Mouse (Mus musculus) MEL (cell line): ENCODE data around the gene Rps6ka1. TPM values are rescaled to one million over a fixed set of nuclear protein-coding genes. Genes with fewer than 3 reads are reported as not detected.

Experiments used
- DNase-seq: peaks from one replicate; pipeline ENCODE4 v3.0.0; 2011; ENCODE audit warnings: low read depth, low spot score
- H3K27ac ChIP-seq: 2 replicates; pipeline ENCODE4 v1.5.1; 2012; ENCODE audit warnings: low read depth, mild to moderate bottlenecking, control low read depth, low read length, moderate library complexity; ENCODE audit not compliant: control insufficient read depth
- H3K27me3 ChIP-seq, 2 experiments: fragments of 150-350 bp in 1 of 2; sonication (generic) in 1 of 2; 2 replicates each; pipeline ENCODE4 v1.6.1; 2012; ENCODE audit warnings: low read length in 2 of 2, mild to moderate bottlenecking in 2 of 2, improper control_type of control experiment in 1 of 2, moderate library complexity in 1 of 2; ENCODE audit not compliant: insufficient read depth in 2 of 2, control insufficient read depth in 1 of 2
- H3K36me3 ChIP-seq, 2 experiments: 2 replicates each; pipeline ENCODE4 v1.6.1; 2012 to 2014; ENCODE audit warnings: low read length in 2 of 2, improper control_type of control experiment in 1 of 2, inconsistent platforms in 1 of 2, mild to moderate bottlenecking in 1 of 2; ENCODE audit not compliant: insufficient read depth in 2 of 2, control insufficient read depth in 1 of 2
- H3K4me1 ChIP-seq, 2 experiments: fragments of 150-350 bp in 1 of 2; sonication (generic) in 1 of 2; 2 replicates each; pipeline ENCODE4 v1.6.1; 2012; ENCODE audit warnings: low read length in 2 of 2, improper control_type of control experiment in 1 of 2, mild to moderate bottlenecking in 1 of 2; ENCODE audit not compliant: insufficient read depth in 2 of 2, control insufficient read depth in 1 of 2
- H3K4me3 ChIP-seq, 2 experiments: fragments of 150-350 bp in 1 of 2; sonication (generic) in 1 of 2; 2 replicates each; pipeline ENCODE4 v1.5.1; 2012; ENCODE audit warnings: low read depth in 2 of 2, low read length in 2 of 2, mild to moderate bottlenecking in 2 of 2, moderate library complexity in 2 of 2, control low read depth in 1 of 2, improper control_type of control experiment in 1 of 2; ENCODE audit not compliant: control insufficient read depth in 1 of 2, insufficient read depth in 1 of 2
- H3K79me2 ChIP-seq: 2 replicates; pipeline ENCODE4 v1.6.1; 2012; ENCODE audit warnings: mild to moderate bottlenecking, low read length, moderate library complexity; ENCODE audit not compliant: control insufficient read depth, poor library complexity, insufficient read depth
- H3K9ac ChIP-seq: 2 replicates; pipeline ENCODE4 v1.6.1; 2012; ENCODE audit warnings: low read depth, mild to moderate bottlenecking, control low read depth, low read length, moderate library complexity; ENCODE audit not compliant: control insufficient read depth, poor library complexity, severe bottlenecking
- H3K9me3 ChIP-seq: fragments of 150-350 bp; sonication (generic); replicated peaks from 2 replicates; pipeline ENCODE4 v1.6.1; 2012; ENCODE audit warnings: mild to moderate bottlenecking, low read length, improper control_type of control experiment, moderate library complexity; ENCODE audit not compliant: insufficient read depth
- BHLHE40 ChIP-seq: IDR thresholded peaks from 2 replicates; pipeline ENCODE4 v1.6.1; 2012; ENCODE audit warnings: low read depth, mild to moderate bottlenecking, inconsistent platforms, low read length, improper control_type of control experiment, borderline replicate concordance
- CHD1 ChIP-seq: IDR thresholded peaks from 2 replicates; pipeline ENCODE4 v1.6.1; 2012; ENCODE audit warnings: low read depth, mild to moderate bottlenecking, inconsistent platforms, low read length, improper control_type of control experiment
- CTCF ChIP-seq, 3 experiments: IDR thresholded peaks in 2 of 3; conservative IDR thresholded peaks in 1 of 3; 2 replicates each; pipeline ENCODE4 v1.5.1; 2011 to 2012; ENCODE audit warnings: low read length in 3 of 3, low read depth in 2 of 3, mild to moderate bottlenecking in 2 of 3, improper control_type of control experiment in 1 of 3, inconsistent platforms in 1 of 3, mixed read lengths in 1 of 3, moderate library complexity in 1 of 3; ENCODE audit not compliant: control insufficient read depth in 1 of 3, insufficient read depth in 1 of 3, poor library complexity in 1 of 3, severe bottlenecking in 1 of 3
- E2F4 ChIP-seq: IDR thresholded peaks from 2 replicates; pipeline ENCODE4 v1.6.1; 2011; ENCODE audit warnings: low read depth, low read length, improper control_type of control experiment, borderline replicate concordance
- ELF1 ChIP-seq: IDR thresholded peaks from 2 replicates; pipeline ENCODE4 v1.6.1; 2014; ENCODE audit warnings: low read depth, mild to moderate bottlenecking, inconsistent platforms, low read length, improper control_type of control experiment, moderate library complexity
- ETS1 ChIP-seq: IDR thresholded peaks from 2 replicates; pipeline ENCODE4 v1.6.1; 2012; ENCODE audit warnings: low read depth, mild to moderate bottlenecking, inconsistent platforms, low read length, improper control_type of control experiment, moderate library complexity
- HCFC1 ChIP-seq: IDR thresholded peaks from 2 replicates; pipeline ENCODE4 v1.6.1; 2012; ENCODE audit warnings: low read depth, mild to moderate bottlenecking, inconsistent platforms, low read length, improper control_type of control experiment, moderate library complexity
- JUND ChIP-seq: IDR thresholded peaks from 2 replicates; pipeline ENCODE4 v1.6.1; 2011; ENCODE audit warnings: low read depth, mild to moderate bottlenecking, improper control_type of control experiment, low read length
- MAFK ChIP-seq: IDR thresholded peaks from 2 replicates; pipeline ENCODE4 v1.6.1; 2011; ENCODE audit warnings: low read depth, mild to moderate bottlenecking, low read length, improper control_type of control experiment, borderline replicate concordance
- MAX ChIP-seq: IDR thresholded peaks from 2 replicates; pipeline ENCODE4 v1.6.1; 2011; ENCODE audit warnings: low read length, improper control_type of control experiment
- MAZ ChIP-seq: IDR thresholded peaks from 2 replicates; pipeline ENCODE4 v1.6.1; 2012; ENCODE audit warnings: low read depth, mild to moderate bottlenecking, inconsistent platforms, low read length, improper control_type of control experiment
- MEF2A ChIP-seq: IDR thresholded peaks from 2 replicates; pipeline ENCODE4 v1.6.1; 2014; ENCODE audit warnings: low read depth, mild to moderate bottlenecking, inconsistent platforms, low read length, improper control_type of control experiment; ENCODE audit not compliant: poor library complexity, insufficient replicate concordance, severe bottlenecking; ENCODE audit errors: extremely low read depth
- MYC ChIP-seq: IDR thresholded peaks from 2 replicates; pipeline ENCODE4 v1.6.1; 2011; ENCODE audit warnings: low read depth, mild to moderate bottlenecking, low read length, improper control_type of control experiment, moderate library complexity
- NELFE ChIP-seq: IDR thresholded peaks from 2 replicates; pipeline ENCODE4 v1.6.1; 2011; ENCODE audit warnings: low read depth, low read length, improper control_type of control experiment
- NRF1 ChIP-seq: IDR thresholded peaks from 2 replicates; pipeline ENCODE4 v1.6.1; 2014; ENCODE audit warnings: low read depth, mild to moderate bottlenecking, inconsistent platforms, low read length, improper control_type of control experiment, moderate library complexity; ENCODE audit not compliant: poor library complexity, insufficient read depth, severe bottlenecking
- POLR2AphosphoS2 ChIP-seq: IDR thresholded peaks from 2 replicates; pipeline ENCODE4 v1.6.1; 2011; ENCODE audit warnings: low read length, improper control_type of control experiment
- POLR2AphosphoS5 ChIP-seq: IDR thresholded peaks from 2 replicates; pipeline ENCODE4 v1.6.1; 2012; ENCODE audit warnings: low read depth, borderline replicate concordance, mild to moderate bottlenecking, inconsistent platforms, low read length, moderate library complexity, mixed read lengths
- SIN3A ChIP-seq: IDR thresholded peaks from 2 replicates; pipeline ENCODE4 v1.6.1; 2012; ENCODE audit warnings: low read length, improper control_type of control experiment, inconsistent platforms
- SMC3 ChIP-seq: IDR thresholded peaks from 2 replicates; pipeline ENCODE4 v1.6.1; 2011; ENCODE audit warnings: low read depth, low read length, improper control_type of control experiment
- TAL1 ChIP-seq: IDR thresholded peaks from 2 replicates; pipeline ENCODE4 v1.6.1; 2012; ENCODE audit warnings: mild to moderate bottlenecking, inconsistent platforms, low read length, moderate library complexity, mixed read lengths
- TBP ChIP-seq: IDR thresholded peaks from 2 replicates; pipeline ENCODE4 v1.8.0; 2011; ENCODE audit warnings: low read depth, low read length, improper control_type of control experiment
- TCF12 ChIP-seq: IDR thresholded peaks from 2 replicates; pipeline ENCODE4 v1.6.1; 2014; ENCODE audit warnings: low read depth, mild to moderate bottlenecking, inconsistent platforms, low read length, improper control_type of control experiment, moderate library complexity
- UBTF ChIP-seq: IDR thresholded peaks from 2 replicates; pipeline ENCODE4 v1.6.1; 2012; ENCODE audit warnings: low read depth, mild to moderate bottlenecking, inconsistent platforms, low read length, improper control_type of control experiment, moderate library complexity, borderline replicate concordance; ENCODE audit not compliant: insufficient read depth
- USF1 ChIP-seq: IDR thresholded peaks from 2 replicates; pipeline ENCODE4 v1.6.1; 2014; ENCODE audit warnings: low read depth, mild to moderate bottlenecking, inconsistent platforms, low read length, improper control_type of control experiment, moderate library complexity
- USF2 ChIP-seq, 2 experiments: IDR thresholded peaks; 2 replicates each; pipeline ENCODE4 v1.6.1; 2011 to 2012; ENCODE audit warnings: improper control_type of control experiment in 2 of 2, low read length in 2 of 2, borderline replicate concordance in 1 of 2, inconsistent platforms in 1 of 2, low read depth in 1 of 2, mild to moderate bottlenecking in 1 of 2; ENCODE audit not compliant: insufficient read depth in 1 of 2
- ZMIZ1 ChIP-seq: IDR thresholded peaks from 2 replicates; pipeline ENCODE4 v1.6.1; 2012; ENCODE audit warnings: low read depth, mild to moderate bottlenecking, inconsistent platforms, low read length, improper control_type of control experiment, moderate library complexity
- ZNF384 ChIP-seq: IDR thresholded peaks from 2 replicates; pipeline ENCODE4 v1.6.1; 2012; ENCODE audit warnings: low read depth, mild to moderate bottlenecking, inconsistent platforms, low read length, improper control_type of control experiment
- polyA plus RNA-seq, 2 experiments: library from polyadenylated mRNA; stranded (reverse) in 1 of 2; unstranded in 1 of 2; fragments of >175 nt in 1 of 2; fragments of >200 nt in 1 of 2; gene quantifications; 2 replicates each; pipeline versions ENCODE4 v1.2.1 to v1.2.4; 2012; ENCODE audit warnings: low replicate concordance in 2 of 2, low read depth in 1 of 2; ENCODE audit not compliant: insufficient read length in 2 of 2, insufficient read depth in 1 of 2, missing spikeins in 1 of 2
- total RNA-seq: library from RNA; depleted of rRNA; stranded (reverse); fragments of 300-350 nt; gene quantifications from 2 replicates; pipeline ENCODE4 v1.2.3, GENCODE M21; 2012

Gene Rps6ka1
- total and polyA plus RNA-seq, 3 experiments = 45.3 to 68.9 TPM; not detected in 1

- Histone ChIP-seq H3K27ac (no peak overlapping the region), H3K4me1 (peaks cover 4 to 20% of the 10 kb centered on the region in 2 experiments; a peak in 3 of 4 replicates), H3K27me3 (no peaks in the 10 kb centered on the region), H3K79me2 (no peaks in the 10 kb centered on the region; the same call in 1 of the 2 replicates), H3K4me3 (no peak overlapping the region)
- no peak for DNase-seq
- no peak for TF ChIP-seq ELF1
- TF ChIP-seq HCFC1 = no peak
- no peak for TF ChIP-seq ZMIZ1
- no peak for TF ChIP-seq NRF1
- no peak for TF ChIP-seq SMC3
- TF ChIP-seq UBTF = no peak
- no peak for TF ChIP-seq USF1
- TF ChIP-seq, all 39 proteins: peak for 0
- no peak overlapping the region for H3K9ac ChIP-seq
- peaks cover 0 to 15% of the 10 kb centered on the region in 2 experiments; a peak in 2 of 4 replicates for H3K36me3 ChIP-seq
- H3K9me3 ChIP-seq = no peaks in the 10 kb centered on the region
Measured at GRCm38 (mm10) chr4:133881399-133881798, 6.2 kb downstream of the Rps6ka1 start.

DNA sequence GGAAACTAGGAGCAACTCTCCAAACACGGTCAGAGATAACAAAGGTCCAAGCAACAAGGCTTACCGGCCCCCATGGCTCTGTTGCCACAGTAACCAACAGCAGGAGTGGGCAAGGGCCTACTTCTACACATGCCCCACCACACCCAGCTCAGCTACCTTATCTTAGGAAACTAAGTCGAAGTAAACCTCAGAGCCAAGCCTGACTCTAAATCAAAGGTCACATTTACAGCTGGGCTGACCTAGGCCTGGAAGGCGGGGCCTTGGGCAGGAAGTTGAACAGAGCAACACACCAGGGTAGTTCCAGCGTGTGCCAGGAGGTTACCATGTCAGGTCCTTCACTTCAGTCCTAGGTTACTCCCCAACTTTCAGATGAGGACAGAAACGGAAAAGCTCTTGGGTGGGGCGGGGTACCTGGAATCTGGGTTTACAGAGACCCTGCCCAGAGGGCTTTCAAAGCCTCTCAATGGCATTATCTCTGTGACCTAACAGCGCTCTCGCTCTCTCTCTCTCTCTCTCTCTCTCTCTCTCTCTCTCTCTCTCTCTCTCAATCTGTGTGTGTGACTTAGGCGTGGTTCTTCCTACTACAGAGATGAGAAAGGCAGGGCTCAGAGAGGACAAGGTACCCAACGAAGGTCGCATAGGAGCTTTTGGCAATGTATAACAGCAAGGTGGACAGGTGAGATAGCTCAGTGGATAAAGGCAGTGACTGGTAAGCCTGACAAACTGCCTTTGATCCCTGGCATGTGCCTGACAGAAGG, 8.3 kb downstream of the Rps6ka1 start:
- Histone ChIP-seq H3K36me3 (peaks cover 0 to 21% of the 10 kb centered on the region in 2 experiments; a peak in 2 of 4 replicates), H3K27ac (peak overlapping the region; percentile 88), H3K9me3 (no peaks in the 10 kb centered on the region), H3K9ac (peak overlapping the region; percentile 51), H3K79me2 (no peaks in the 10 kb centered on the region; the same call in 1 of the 2 replicates), H3K27me3 (no peaks in the 10 kb centered on the region), H3K4me3 (peak overlapping the region in 1 of 2 experiments; percentile 28; a peak in 2 of 4 replicates), H3K4me1 (peaks cover 5 to 33% of the 10 kb centered on the region in 2 experiments; a peak in 3 of 4 replicates)
- DNase-seq = peak; percentile 92
- no peak for TF ChIP-seq SMC3
- no peak for TF ChIP-seq MAX
- TF ChIP-seq JUND = peak; percentile 99
- no peak for TF ChIP-seq POLR2AphosphoS2
- no peak for TF ChIP-seq MYC
- TF ChIP-seq ELF1 = 0 out of 2 replicates have a peak, but pooled peaks have one; percentile 24
- TF ChIP-seq CTCF (IDR thresholded peaks at IDR 0.05 in 2 of 3, conservative IDR thresholded peaks at IDR 0.05 in 1 of 3; ENCODE audit: control insufficient read depth in 1 of 3, insufficient read depth in 1 of 3, low read depth in 2 of 3, low read length in 3 of 3, poor library complexity in 1 of 3, severe bottlenecking in 1 of 3) = no peak
- TF ChIP-seq MAZ = peak; percentile 54; the same call in 1 of the 2 replicates
- TF ChIP-seq ZNF384 = no peak
- TF ChIP-seq CHD1 = no peak
- no peak for TF ChIP-seq UBTF
- no peak for TF ChIP-seq ZMIZ1
- peak; percentile 64; the same call in 1 of the 2 replicates for TF ChIP-seq ETS1
- TF ChIP-seq MAFK = no peak
- no peak for TF ChIP-seq E2F4
- no peak for TF ChIP-seq MEF2A
- TF ChIP-seq NRF1 = no peak
- TF ChIP-seq SIN3A = peak; percentile 62; the same call in 1 of the 2 replicates
- no peak for TF ChIP-seq TBP
- TF ChIP-seq USF1 = no peak
- no peak for TF ChIP-seq POLR2AphosphoS5
- TF ChIP-seq NELFE = no peak
- TF ChIP-seq TAL1 = no peak
- no peak; the same call in 1 of the 2 replicates for TF ChIP-seq BHLHE40
- no peak for TF ChIP-seq USF2 (IDR thresholded peaks at IDR 0.05; ENCODE audit: borderline replicate concordance in 1 of 2, insufficient read depth in 1 of 2, low read depth in 1 of 2, low read length in 2 of 2)
- peak; percentile 5; the same call in 1 of the 2 replicates for TF ChIP-seq TCF12
